ENCODE assay signal across 8 mouse cellular contexts in genomic region chr14:63066630-63067310, GRCm38 (mm10). TPM values are rescaled to one million over a fixed set of nuclear protein-coding genes. Genes with fewer than 3 reads are reported as not detected.
DNase-seq lines count a peak whose midpoint lies in the region; ATAC-seq and TF ChIP-seq lines count a peak whose summit lies in the region.

No protein-coding gene starts in this region.

- H3K4me1 ChIP-seq in forebrain, embryonic 13.5 days: peaks cover 3% of the 10 kb centered on the region; the same call in 1 of the 2 replicates
- H3K4me1 ChIP-seq in hindbrain, embryonic 10.5 days (replicated peaks): peaks cover 4% of the 10 kb centered on the region
- no peaks in the 10 kb centered on the region for H3K4me1 ChIP-seq in lung, embryonic 14.5 days (ENCODE audit: insufficient read depth)

- 38% methylated on average over 16 of the region's 16 CpGs for WGBS in forebrain, embryonic 13.5 days
- 38% methylated on average over 16 of the region's 16 CpGs for WGBS in hindbrain, embryonic 10.5 days
- 24% methylated on average over 16 of the region's 16 CpGs for WGBS in lung, embryonic 14.5 days

- peak; percentile 99 for TF ChIP-seq CTCF in layer of hippocampus, adult 2 months (conservative IDR thresholded peaks at IDR 0.05)
- peak; percentile 92 for TF ChIP-seq CTCF in lung, embryonic 14.5 days (IDR thresholded peaks at IDR 0.05; ENCODE audit: low read depth)

- no peak overlapping the region for H3K27ac ChIP-seq in forebrain, embryonic 13.5 days
- peak overlapping the region; percentile 53 for H3K27ac ChIP-seq in hindbrain, embryonic 10.5 days
- no peak overlapping the region for H3K27ac ChIP-seq in layer of hippocampus, adult 2 months
- no peak overlapping the region; the same call in 1 of the 2 replicates for H3K27ac ChIP-seq in lung, embryonic 14.5 days (ENCODE audit: low read depth)

- peak; percentile 74 for DNase-seq in MEL-GATA-1-ER (ENCODE audit: extremely low read depth, low read depth)
- DNase-seq in cerebellum, adult 11 months: peak; percentile 41
- peak; percentile 68 for DNase-seq in hindbrain, embryonic 10.5 days (ENCODE audit: low spot score)
- DNase-seq in layer of hippocampus, adult 2 months (ENCODE audit: low spot score in 2 of 2): peak; percentile 16 to 78
- peak; percentile 93 for DNase-seq in lung, embryonic 14.5 days
- DNase-seq in ovary, postnatal 10 days (ENCODE audit: low spot score): peak; percentile 45
- peak; percentile 59 for DNase-seq in thymus, postnatal 25 days

- no peak overlapping the region for H3K9ac ChIP-seq in forebrain, embryonic 13.5 days
- H3K9ac ChIP-seq in lung, embryonic 14.5 days: no peak overlapping the region

- 0 out of 2 replicates have a peak, but pooled peaks have one; percentile 41 for ATAC-seq in forebrain, embryonic 13.5 days
- no peak for ATAC-seq in lung, embryonic 14.5 days (ENCODE audit: insufficient read depth)

- H3K27me3 ChIP-seq in forebrain, embryonic 13.5 days: no peaks in the 10 kb centered on the region; the same call in 1 of the 2 replicates
- H3K27me3 ChIP-seq in hindbrain, embryonic 10.5 days (ENCODE audit: insufficient read depth, poor library complexity, severe bottlenecking): no peaks in the 10 kb centered on the region
- H3K27me3 ChIP-seq in lung, embryonic 14.5 days (ENCODE audit: insufficient read depth, low read length): peaks cover 3% of the 10 kb centered on the region; the same call in 1 of the 2 replicates

- no peak overlapping the region for H3K4me3 ChIP-seq in forebrain, embryonic 13.5 days
- peak overlapping the region; percentile 20; the same call in 1 of the 2 replicates for H3K4me3 ChIP-seq in hindbrain, embryonic 10.5 days
- H3K4me3 ChIP-seq in layer of hippocampus, adult 2 months: peak overlapping the region; percentile 21; the same call in 1 of the 2 replicates
- no peak overlapping the region for H3K4me3 ChIP-seq in lung, embryonic 14.5 days (ENCODE audit: low read depth, low read length)

- no peaks in the 10 kb centered on the region for H3K36me3 ChIP-seq in forebrain, embryonic 13.5 days (ENCODE audit: poor library complexity, severe bottlenecking)
- H3K36me3 ChIP-seq in hindbrain, embryonic 10.5 days: no peaks in the 10 kb centered on the region
- no peaks in the 10 kb centered on the region for H3K36me3 ChIP-seq in lung, embryonic 14.5 days (ENCODE audit: insufficient read depth)

- H3K9me3 ChIP-seq in forebrain, embryonic 13.5 days (replicated peaks): no peaks in the 10 kb centered on the region
- peaks cover 4% of the 10 kb centered on the region; the same call in 1 of the 2 replicates for H3K9me3 ChIP-seq in hindbrain, embryonic 10.5 days
- H3K9me3 ChIP-seq in lung, embryonic 14.5 days (ENCODE audit: low read depth, low read length): no peaks in the 10 kb centered on the region

- peak overlapping the region; percentile 38 for H3K4me2 ChIP-seq in forebrain, embryonic 13.5 days
- no peak overlapping the region for H3K4me2 ChIP-seq in lung, embryonic 14.5 days

RNA-seq across cellular contexts. Expression of gene Defb30, which starts 17.0 kb away (rescaled TPM):
- not detected in 2 replicates for polyA plus RNA-seq in forebrain, embryonic 13.5 days (2015; fragmentation: Nextera tagmentation; extraction: Ambion mirVana)
- not detected in 2 replicates for polyA plus RNA-seq in hindbrain, embryonic 10.5 days (2016; fragmentation: Nextera tagmentation; extraction: Ambion mirVana)
- not detected for total RNA-seq in layer of hippocampus, adult 2 months (2021)
- polyA plus RNA-seq in lung, embryonic 14.5 days (2014; fragmentation: Nextera tagmentation; extraction: Ambion mirVana): not detected in 2 replicates

RNA-seq across cellular contexts. Expression of gene Defb42, which starts 20.0 kb away (rescaled TPM):
- polyA plus RNA-seq in forebrain, embryonic 13.5 days (2015; fragmentation: Nextera tagmentation; extraction: Ambion mirVana): 0.37 TPM in 1 of 2 replicates, not detected in the other
- 0.10 TPM in 1 of 2 replicates, not detected in the other for polyA plus RNA-seq in hindbrain, embryonic 10.5 days (2016; fragmentation: Nextera tagmentation; extraction: Ambion mirVana)
- total RNA-seq in layer of hippocampus, adult 2 months (2021): under 1 TPM in 1 of 2 experiments, not detected in 1; 0.25 TPM
- not detected in 2 replicates for polyA plus RNA-seq in lung, embryonic 14.5 days (2014; fragmentation: Nextera tagmentation; extraction: Ambion mirVana)

RNA-seq across cellular contexts. Expression of gene Defb43, which starts 55.2 kb away (rescaled TPM):
- not detected in 2 replicates for polyA plus RNA-seq in forebrain, embryonic 13.5 days (2015; fragmentation: Nextera tagmentation; extraction: Ambion mirVana)
- not detected in 2 replicates for polyA plus RNA-seq in hindbrain, embryonic 10.5 days (2016; fragmentation: Nextera tagmentation; extraction: Ambion mirVana)
- not detected for total RNA-seq in layer of hippocampus, adult 2 months (2021)
- polyA plus RNA-seq in lung, embryonic 14.5 days (2014; fragmentation: Nextera tagmentation; extraction: Ambion mirVana): not detected in 2 replicates

Comparison
In these comparisons a context has a peak if more than half of its experiments do, and no peak if none do; other contexts are left out.
1. DNase-seq: peak in every context shown above with its lines; median percentile 93 in lung, embryonic 14.5 days; 74 in MEL-GATA-1-ER; 68 in hindbrain, embryonic 10.5 days; 59 in thymus, postnatal 25 days; 47 in layer of hippocampus, adult 2 months; 45 in ovary, postnatal 10 days; 41 in cerebellum, adult 11 months.
2. H3K4me3 ChIP-seq: peak in hindbrain, embryonic 10.5 days (single experiment) and layer of hippocampus, adult 2 months (single experiment); none in forebrain, embryonic 13.5 days (single experiment) and lung, embryonic 14.5 days (single experiment).